Mouse (Mus musculus) limb, embryonic 14.5 days (tissue): ENCODE data around the gene Zic5. TPM values are rescaled to one million over a fixed set of nuclear protein-coding genes. Genes with fewer than 3 reads are reported as not detected.

Source experiments
- ATAC-seq: fragments of 200-750 bp; cut with Nextera tagmentation; 2 replicates; pipeline ENCODE4 v1.8.0; 2017; ENCODE audit warnings: low read depth, moderate number of reproducible peaks, moderate TSS enrichment; ENCODE audit not compliant: low FRiP score
- DNase-seq: peaks from one replicate; pipeline ENCODE4 v3.0.0-alpha.2; 2015; ENCODE audit warnings: low spot score
- H3K27ac ChIP-seq: fragments of 300-500 bp; sonication (generic); replicated peaks from 2 replicates; pipeline ENCODE4 v1.5.1; 2014; ENCODE audit warnings: low read depth, mild to moderate bottlenecking, low read length, moderate library complexity, mixed read lengths
- H3K27me3 ChIP-seq: fragments of 300-500 bp; sonication (generic); 2 replicates; pipeline ENCODE4 v1.6.1; 2014; ENCODE audit warnings: low read length, mixed read lengths; ENCODE audit not compliant: control insufficient read depth, insufficient read depth
- H3K36me3 ChIP-seq: fragments of 300-500 bp; sonication (generic); 2 replicates; pipeline ENCODE4 v1.6.1; 2014; ENCODE audit warnings: mild to moderate bottlenecking, low read length, moderate library complexity, mixed read lengths; ENCODE audit not compliant: control insufficient read depth, insufficient read depth
- H3K4me1 ChIP-seq: fragments of 300-500 bp; sonication (generic); 2 replicates; pipeline ENCODE4 v1.6.1; 2014; ENCODE audit warnings: antibody characterized with exemption, low read length, mixed read lengths; ENCODE audit not compliant: control insufficient read depth, insufficient read depth
- H3K4me2 ChIP-seq: fragments of 300-500 bp; sonication (generic); replicated peaks from 2 replicates; pipeline ENCODE4 v1.6.1; 2014; ENCODE audit warnings: low read depth, mild to moderate bottlenecking, low read length, moderate library complexity; ENCODE audit not compliant: severe bottlenecking
- H3K4me3 ChIP-seq: fragments of 300-500 bp; sonication (generic); replicated peaks from 2 replicates; pipeline ENCODE4 v1.5.1; 2014; ENCODE audit warnings: low read length
- H3K9ac ChIP-seq: fragments of 300-500 bp; sonication (generic); 2 replicates; pipeline ENCODE4 v1.6.1; 2014; ENCODE audit warnings: mild to moderate bottlenecking, low read depth, low read length, moderate library complexity; ENCODE audit not compliant: severe bottlenecking
- H3K9me3 ChIP-seq: fragments of 300-500 bp; sonication (generic); 2 replicates; pipeline ENCODE4 v1.6.1; 2016; ENCODE audit warnings: low read length; ENCODE audit not compliant: control insufficient read depth
- POLR2A ChIP-seq: fragments of 200-500 bp; IDR thresholded peaks from 2 replicates; pipeline ENCODE4 v1.8.0; 2012; ENCODE audit warnings: inconsistent platforms, mild to moderate bottlenecking, moderate library complexity, borderline replicate concordance; ENCODE audit not compliant: insufficient read depth, insufficient read length; ENCODE audit errors: extremely low read depth
- WGBS: fragments of 180-500 bp; shearing (Covaris S2); extraction: QIAGEN DNeasy Blood & Tissue Kit; methylation state at CpG from one replicate; pipeline ENCODE4 v1.1.7; 2014; 5-methylcytosine and 5-hydroxymethylcytosine counted together
- polyA plus RNA-seq, 2 experiments: library from polyadenylated mRNA; depleted of rRNA in 1 of 2; stranded (reverse) in 1 of 2; unstranded in 1 of 2; fragments of >200 nt; fragmentation: Nextera tagmentation in 1 of 2; extraction: Ambion mirVana in 1 of 2; gene quantifications; 2 replicates each; pipeline versions ENCODE4 v1.2.1 to v1.2.3; 2012 to 2014

Gene Zic5
- polyA plus RNA-seq, 2 experiments, result 0.47 to 0.94 TPM

DNA sequence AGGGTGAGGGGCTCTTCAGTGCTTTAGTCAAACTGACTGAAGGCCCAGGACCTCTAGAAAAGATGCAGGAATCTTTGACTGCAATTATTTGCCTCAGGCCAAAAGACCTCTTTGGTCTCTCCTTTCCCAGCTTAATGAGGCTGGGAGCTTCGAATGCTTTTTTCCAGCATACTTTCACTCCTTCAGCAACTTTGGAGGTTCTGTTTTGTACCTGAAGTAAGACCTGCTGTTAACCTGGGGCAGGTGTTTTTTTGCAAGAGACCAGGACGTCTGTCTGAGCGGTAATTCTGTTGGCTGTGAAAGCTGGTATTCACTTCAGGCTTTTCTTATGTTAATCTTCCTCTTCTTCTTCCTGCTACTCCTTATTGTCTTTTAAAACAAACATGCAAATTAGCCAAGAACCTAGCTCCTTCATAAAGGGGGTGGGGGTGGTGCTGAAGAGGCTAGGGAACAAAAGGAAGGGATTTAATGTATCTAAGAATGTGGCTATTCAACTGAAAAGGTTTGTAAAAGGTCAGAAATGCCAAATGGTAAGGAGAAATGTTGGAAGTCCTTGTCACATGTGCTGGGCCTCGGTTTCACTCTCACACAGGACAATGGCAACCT, 49.2 kb downstream of the Zic5 start:
- TF ChIP-seq POLR2A, result no peak
- Histone ChIP-seq H3K36me3 (no peaks in the 10 kb centered on the region), H3K4me3 (no peak overlapping the region), H3K9me3 (no peaks in the 10 kb centered on the region), H3K27me3 (no peaks in the 10 kb centered on the region), H3K9ac (no peak overlapping the region), H3K4me1 (no peaks in the 10 kb centered on the region), H3K27ac (no peak overlapping the region), H3K4me2 (no peak overlapping the region)
- no peak for ATAC-seq
- WGBS, result 26% methylated on average over 4 of the region's 4 CpGs
- DNase-seq, result no peak

DNA sequence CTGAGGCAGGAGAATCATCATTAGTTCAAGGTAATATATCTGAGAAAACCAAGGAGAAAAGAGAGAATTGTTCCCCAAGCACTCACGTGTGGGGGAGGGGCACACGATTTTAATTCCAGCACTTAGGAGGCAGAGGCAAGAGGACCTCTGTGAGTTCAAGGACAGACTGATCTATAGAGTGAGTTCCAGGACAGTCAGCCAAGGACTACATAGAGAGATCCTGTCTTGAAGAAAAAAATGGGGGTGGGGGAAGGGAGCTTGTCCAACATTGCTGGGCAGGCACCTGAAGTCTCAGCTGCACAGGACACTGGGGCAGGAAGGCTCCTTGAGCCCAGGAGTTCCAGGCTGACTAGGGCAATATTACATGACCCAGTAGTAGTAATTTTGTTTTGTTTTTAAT, 50.7 kb downstream of the Zic5 start:
- no peak for ATAC-seq

DNA sequence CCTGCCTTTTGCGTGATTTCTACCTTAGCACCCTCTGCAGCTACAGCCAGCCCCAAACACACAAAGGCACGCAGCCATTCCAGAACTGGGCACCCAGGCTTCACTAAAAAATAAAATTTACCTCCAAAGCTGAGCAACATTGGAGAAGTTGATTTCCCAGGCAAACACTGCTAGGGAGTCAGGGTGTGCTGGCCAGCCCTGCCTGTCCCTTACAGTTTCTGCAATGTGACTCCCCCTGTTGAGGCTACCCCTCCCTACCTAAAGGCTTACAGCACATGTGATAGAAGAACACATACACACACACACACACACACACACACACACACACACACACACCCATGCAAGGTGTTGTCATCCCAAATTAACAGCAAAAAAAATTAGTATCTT, 51.9 kb downstream of the Zic5 start:
- no peak for TF ChIP-seq POLR2A
- Histone ChIP-seq H3K27me3 (peaks cover 6% of the 10 kb centered on the region), H3K9me3 (no peaks in the 10 kb centered on the region), H3K36me3 (no peaks in the 10 kb centered on the region), H3K4me3 (no peak overlapping the region), H3K27ac (no peak overlapping the region), H3K4me1 (no peaks in the 10 kb centered on the region), H3K9ac (no peak overlapping the region), H3K4me2 (no peak overlapping the region)
- ATAC-seq, result no peak
- WGBS, result 18% methylated on average over 2 of the region's 2 CpGs
- no peak for DNase-seq

More for the DNA sequence above, 50.7 kb downstream of the Zic5 start:
- Histone ChIP-seq H3K27ac (no peak overlapping the region), H3K36me3 (no peaks in the 10 kb centered on the region), H3K9me3 (no peaks in the 10 kb centered on the region), H3K4me3 (no peak overlapping the region), H3K9ac (no peak overlapping the region), H3K27me3 (peaks cover 4% of the 10 kb centered on the region), H3K4me1 (no peaks in the 10 kb centered on the region), H3K4me2 (no peak overlapping the region)
- DNase-seq, result no peak
- 97% methylated on average over 2 of the region's 2 CpGs for WGBS
- TF ChIP-seq POLR2A, result no peak

DNA sequence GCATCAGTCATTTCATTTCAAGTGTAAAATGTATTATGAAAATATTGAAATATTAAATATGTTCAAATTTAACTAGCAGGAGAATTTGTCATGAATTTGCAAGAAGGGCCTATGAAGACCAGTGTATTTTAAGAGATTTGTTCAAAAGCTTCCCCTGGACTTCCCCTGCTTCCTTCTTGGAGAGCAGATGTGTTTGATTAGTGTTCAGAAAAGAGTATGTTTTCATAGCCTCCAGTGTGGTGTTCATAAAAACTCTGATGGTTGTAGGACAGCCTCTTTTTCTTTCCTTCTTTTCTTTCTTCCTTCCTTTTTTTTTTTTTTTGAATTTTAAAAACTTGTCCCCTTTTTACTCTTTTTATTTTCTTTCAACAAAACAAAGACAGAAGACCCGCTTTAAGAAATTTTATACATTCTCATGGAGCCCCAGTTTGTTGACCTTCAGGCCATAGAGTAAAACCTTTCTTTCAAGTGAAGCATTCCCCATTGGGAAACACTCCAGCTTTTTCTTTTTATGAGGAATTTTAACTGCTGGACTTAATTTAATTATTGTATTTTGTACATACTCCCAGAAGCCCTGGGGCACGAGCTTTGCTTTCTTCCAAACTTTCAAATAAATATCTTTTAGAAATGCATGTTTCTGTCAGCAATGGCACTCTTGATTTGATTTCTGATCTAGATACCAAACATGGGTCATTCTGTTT, 52.5 kb downstream of the Zic5 start:
- Histone ChIP-seq H3K9me3 (no peaks in the 10 kb centered on the region), H3K4me3 (no peak overlapping the region), H3K4me2 (no peak overlapping the region), H3K27ac (no peak overlapping the region), H3K9ac (no peak overlapping the region), H3K27me3 (peaks cover 10% of the 10 kb centered on the region), H3K4me1 (no peaks in the 10 kb centered on the region), H3K36me3 (no peaks in the 10 kb centered on the region)
- ATAC-seq, result no peak
- DNase-seq, result peak; percentile 29
- WGBS, result 10% methylated on average over 2 of the region's 2 CpGs
- no peak for TF ChIP-seq POLR2A

Other genes with a start within 250 kb of the Zic5 start
- not detected in 2 replicates for gene Gm5089, start 14.6 kb downstream of the Zic5 start, polyA plus RNA-seq (2012; rRNA removed)
- 0.25 TPM in 1 of 2 replicates, not detected in the other for gene Gm5089, start 14.6 kb downstream of the Zic5 start, polyA plus RNA-seq (2014; fragmentation: Nextera tagmentation; extraction: Ambion mirVana)
- gene Zic2, start 9.8 kb upstream of the Zic5 start, polyA plus RNA-seq (2012; rRNA removed), result 4.0 and 6.0 TPM in 2 replicates
- gene Zic2, start 9.8 kb upstream of the Zic5 start, polyA plus RNA-seq (2014; fragmentation: Nextera tagmentation; extraction: Ambion mirVana), result 0.80 and 1.1 TPM in 2 replicates
- gene Gm10837, start 24.9 kb upstream of the Zic5 start, polyA plus RNA-seq (2012; rRNA removed), result not detected in 2 replicates
- 0.12 TPM in 1 of 2 replicates, not detected in the other for gene Gm10837, start 24.9 kb upstream of the Zic5 start, polyA plus RNA-seq (2014; fragmentation: Nextera tagmentation; extraction: Ambion mirVana)
- gene Pcca, start 68.6 kb upstream of the Zic5 start, polyA plus RNA-seq (2012; rRNA removed), result 11.4 and 15.7 TPM in 2 replicates
- gene Pcca, start 68.6 kb upstream of the Zic5 start, polyA plus RNA-seq (2014; fragmentation: Nextera tagmentation; extraction: Ambion mirVana), result 17.3 and 18.1 TPM in 2 replicates